Mouse (Mus musculus) adrenal gland, postnatal 4 days (tissue): Measurements from ENCODE around the gene Tenm3. TPM values are rescaled to one million over a fixed set of nuclear protein-coding genes. Genes with fewer than 3 reads are reported as not detected.

Experiments
- DNase-seq, 2 experiments: peaks; one replicate each; pipeline ENCODE4 v3.0.0; 2021 to 2022; ENCODE audit warnings: low spot score in 2 of 2, mixed read lengths in 2 of 2
- total RNA-seq, 2 experiments: library from RNA; stranded (reverse); gene quantifications; 2 replicates each; pipeline ENCODE4 v1.2.3; 2021

The Tenm3 gene
- total RNA-seq, 2 experiments from 2014 or later = 34.8 to 38.3 TPM

- no peak for DNase-seq
These were observed 95.2 kb downstream of the Tenm3 start for GRCm38 (mm10) chr8:48748503-48749059.

- no peak for DNase-seq
These were observed 99.8 kb downstream of the Tenm3 start for GRCm38 (mm10) chr8:48743912-48744311.

DNA sequence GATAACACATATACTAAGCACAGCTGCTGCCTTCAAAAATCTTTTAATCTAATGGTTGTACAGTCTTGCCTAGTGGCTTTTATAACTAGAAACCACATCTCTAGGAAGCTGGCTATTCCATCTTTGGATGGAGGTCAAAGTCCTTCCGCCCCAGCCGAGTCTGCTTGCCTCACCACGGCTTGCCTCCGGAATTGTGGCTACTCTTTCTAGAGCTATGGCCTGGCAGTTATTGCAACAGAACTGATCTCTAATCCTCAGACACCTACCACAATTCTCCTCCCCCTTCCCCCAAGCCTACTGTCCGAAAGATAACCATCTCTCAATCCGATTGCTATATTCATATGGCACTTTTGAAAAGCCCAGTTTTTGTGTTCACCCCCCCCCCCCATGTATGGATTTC is 101.0 kb downstream of the Tenm3 start:
- DNase-seq = no peak

GRCm38 (mm10) chr8:48740951-48741350 is 102.8 kb downstream of the Tenm3 start:
- DNase-seq = no peak

DNA sequence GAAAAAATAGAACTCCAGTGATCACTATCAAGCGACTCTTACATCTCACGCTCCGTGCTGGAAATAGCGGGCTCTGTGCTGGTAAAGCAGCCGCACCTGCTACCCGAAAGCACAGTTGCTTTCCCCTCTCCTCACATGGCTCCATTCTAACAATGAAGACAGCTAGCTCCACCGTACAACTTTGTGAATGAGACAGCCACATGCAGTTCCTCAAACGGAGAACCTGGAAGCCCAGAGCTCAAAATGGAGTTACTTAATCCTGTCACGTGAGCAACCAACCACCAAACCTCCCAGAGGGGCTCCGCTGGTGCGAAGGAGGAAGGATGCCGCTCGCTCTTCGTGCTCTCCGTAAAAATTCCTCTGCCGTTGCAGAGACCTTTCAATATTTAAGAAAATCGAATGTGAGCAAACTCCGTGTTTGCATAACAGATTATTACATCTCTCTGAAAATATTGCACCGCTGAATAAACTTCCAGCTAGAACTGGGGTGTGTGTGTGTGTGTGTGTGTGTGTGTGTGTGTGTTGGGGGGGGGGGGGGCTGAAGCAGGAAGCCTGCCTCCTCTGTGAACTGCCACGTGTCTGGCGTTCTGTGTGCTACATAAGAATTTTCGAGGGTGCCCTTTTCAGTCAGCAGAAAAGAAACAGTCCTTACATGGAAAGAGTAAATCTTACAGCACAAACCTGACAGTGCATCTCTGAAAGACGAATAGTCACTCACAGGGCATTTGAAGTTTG is 103.4 kb downstream of the Tenm3 start:
- no peak for DNase-seq

DNA sequence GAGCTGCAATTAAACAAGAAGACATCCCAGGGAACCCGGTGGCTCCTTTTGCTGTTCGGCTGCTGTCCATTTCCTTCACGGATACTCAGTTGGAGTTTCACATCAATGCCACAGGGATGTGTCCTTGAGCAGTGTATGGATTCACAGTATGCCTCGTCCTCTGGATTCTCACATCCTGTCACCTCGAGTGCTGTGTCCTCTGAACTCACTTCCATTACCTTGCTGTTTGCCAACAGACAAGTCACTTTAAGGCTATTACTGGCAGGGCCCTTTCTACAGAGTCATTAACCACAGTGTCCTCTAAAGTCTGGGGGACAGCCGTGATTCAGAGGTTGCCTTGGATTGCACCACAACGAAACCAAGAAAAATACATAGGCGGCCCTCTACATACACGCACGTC is 110.0 kb downstream of the Tenm3 start:
- DNase-seq = no peak

- no peak for DNase-seq
These were observed 110.7 kb downstream of the Tenm3 start for GRCm38 (mm10) chr8:48733057-48733456.

DNA sequence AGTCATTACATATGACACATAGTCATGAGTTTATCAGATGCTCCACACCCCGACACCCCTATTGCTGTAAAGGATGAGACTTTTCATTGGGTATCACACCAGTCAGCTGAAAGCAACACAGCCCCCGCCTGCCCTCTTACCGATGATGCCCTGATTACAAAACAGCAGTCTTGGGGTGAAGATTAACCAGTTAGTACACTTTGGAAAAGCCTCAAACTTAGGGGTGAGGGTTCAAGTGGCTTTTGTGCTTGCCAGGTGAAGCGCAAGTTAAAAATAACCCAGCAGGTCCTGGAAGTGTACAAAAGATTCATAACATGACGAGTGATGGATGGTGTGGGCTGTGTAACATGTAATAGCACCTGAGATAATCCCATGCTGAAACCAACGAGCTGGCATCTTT is 113.0 kb downstream of the Tenm3 start:
- DNase-seq = no peak

GRCm38 (mm10) chr8:48728833-48729690 is 114.7 kb downstream of the Tenm3 start:
- no peak for DNase-seq

DNA sequence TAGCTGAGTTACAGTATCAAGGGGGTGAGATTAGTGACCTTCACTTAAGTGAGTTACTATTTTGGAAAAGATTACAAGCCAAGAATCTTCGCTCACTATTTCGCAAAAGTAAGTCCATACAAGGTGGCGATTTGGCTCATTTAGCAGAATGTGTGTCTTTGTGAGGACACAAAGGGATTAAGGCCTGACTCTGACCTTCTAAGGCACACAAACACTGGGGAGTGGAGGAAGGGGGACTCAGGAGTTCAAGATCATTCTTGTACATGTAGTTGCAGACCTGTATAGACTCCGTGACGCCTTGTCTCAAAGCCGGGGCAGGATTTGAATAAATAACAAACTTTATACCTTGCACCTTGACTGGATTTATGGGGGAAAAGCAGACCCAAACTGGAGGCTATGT is 115.7 kb downstream of the Tenm3 start:
- DNase-seq = no peak

GRCm38 (mm10) chr8:48722744-48723143 is 121.0 kb downstream of the Tenm3 start:
- DNase-seq = no peak

- DNase-seq = no peak
These were observed 121.4 kb downstream of the Tenm3 start for GRCm38 (mm10) chr8:48722318-48722717.

- DNase-seq = no peak
These were observed 122.4 kb downstream of the Tenm3 start for GRCm38 (mm10) chr8:48721376-48721775.

- no peak for DNase-seq
These were observed 128.1 kb downstream of the Tenm3 start for GRCm38 (mm10) chr8:48715616-48716015.

GRCm38 (mm10) chr8:48706666-48707065 is 137.1 kb downstream of the Tenm3 start:
- DNase-seq = no peak

- DNase-seq = no peak
These were observed 138.8 kb downstream of the Tenm3 start for GRCm38 (mm10) chr8:48704885-48705515.

GRCm38 (mm10) chr8:48704485-48704884 is 139.3 kb downstream of the Tenm3 start:
- no peak for DNase-seq

DNA sequence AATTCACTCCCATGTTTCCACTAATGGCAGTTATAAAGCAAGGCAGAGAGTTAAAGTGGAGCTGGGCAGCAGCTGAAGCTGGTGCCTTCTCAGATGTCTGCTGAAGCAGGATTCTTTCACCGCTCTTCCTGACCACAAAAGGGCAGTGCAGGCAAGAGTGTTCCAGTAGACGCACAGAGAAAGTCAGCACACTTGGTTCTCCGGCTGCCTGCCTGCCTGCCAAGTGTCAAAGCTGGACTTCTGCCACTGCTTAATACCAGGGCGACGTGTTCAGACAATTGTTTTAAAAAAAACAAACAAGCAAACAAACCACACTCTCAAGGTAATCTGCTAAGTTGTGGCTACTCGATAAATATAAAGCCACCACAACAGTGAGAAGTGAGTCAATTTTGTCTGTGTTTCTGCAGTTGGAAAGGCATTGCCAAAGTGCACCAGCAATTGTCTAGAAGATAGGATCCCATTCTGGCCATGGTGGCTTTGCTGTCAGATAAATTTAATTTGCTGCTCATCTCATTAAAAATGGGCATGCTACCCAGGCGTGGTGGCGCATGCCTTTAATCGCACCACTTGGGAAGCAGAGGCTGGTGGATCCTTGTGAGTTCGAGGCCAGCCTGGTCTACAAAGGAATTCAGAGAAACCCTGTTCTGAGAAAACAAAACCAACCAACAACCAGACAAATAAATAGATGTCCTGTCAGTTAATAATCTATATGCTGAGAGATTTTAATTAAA is 152.9 kb downstream of the Tenm3 start:
- DNase-seq = no peak

DNA sequence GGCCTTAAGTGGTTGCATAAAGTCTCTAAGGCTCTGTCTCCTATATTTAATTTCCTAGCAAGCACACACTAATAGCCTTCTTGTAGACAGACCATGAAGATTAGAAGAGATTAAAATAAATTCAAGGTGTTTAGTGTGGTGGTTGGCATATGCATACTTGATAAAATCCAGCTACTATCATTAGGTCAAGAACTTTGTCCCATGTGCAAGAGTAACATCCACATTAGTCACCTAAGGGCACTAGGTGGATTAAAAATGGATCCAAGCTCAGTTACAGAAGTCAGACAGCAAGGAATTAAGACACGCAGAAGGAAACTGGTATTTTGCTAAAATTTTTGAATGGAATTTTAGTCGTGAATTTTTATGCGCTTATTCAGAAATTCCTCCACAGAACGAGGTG is 155.0 kb downstream of the Tenm3 start:
- no peak for DNase-seq

- no peak for DNase-seq
These were observed 155.6 kb downstream of the Tenm3 start for GRCm38 (mm10) chr8:48688188-48688587.

DNA sequence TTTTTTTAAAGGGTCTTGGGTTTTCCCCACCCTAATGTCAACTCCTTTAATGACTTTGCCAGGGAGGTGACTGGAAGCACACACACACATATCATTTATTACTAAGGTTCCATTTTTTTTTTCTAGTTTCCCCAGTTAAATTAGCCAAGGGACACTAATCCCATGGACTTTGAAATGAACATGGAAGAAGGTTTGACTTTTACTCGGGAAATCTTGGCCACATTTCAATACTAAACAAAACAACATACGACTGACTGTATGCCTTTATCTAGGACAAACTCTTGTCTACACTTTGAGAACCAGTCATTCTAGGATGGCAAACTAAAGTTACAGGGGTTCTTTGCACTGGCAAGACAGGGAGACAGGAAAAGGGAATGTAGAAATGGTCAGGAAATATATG is 170.3 kb downstream of the Tenm3 start:
- no peak for DNase-seq
